Mouse (Mus musculus): ENCODE data around the gene Plagl1.

Gene Plagl1

DNA sequence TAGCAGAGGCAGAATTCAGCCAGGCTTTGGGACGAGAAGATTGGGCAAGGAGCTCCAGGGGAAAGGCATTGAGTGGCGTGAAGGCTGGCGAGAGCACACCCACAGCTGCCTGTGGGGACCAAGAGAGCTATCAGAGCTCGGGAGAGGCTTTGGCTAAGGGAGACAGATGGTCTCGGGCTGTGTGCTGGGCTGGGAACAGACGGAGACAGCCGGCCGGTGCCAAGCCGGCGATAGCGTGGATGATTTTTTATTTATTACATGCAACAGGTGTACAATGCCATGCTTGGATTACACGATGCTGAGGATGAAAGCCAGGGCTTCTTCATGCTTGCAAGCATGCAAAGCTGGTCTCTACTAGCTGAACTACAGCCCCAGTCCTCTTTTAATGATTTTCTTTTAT, 22.2 kb downstream of the Plagl1 start:
- DNase-seq (ENCODE audit: extremely low spot score, low read depth, low spot score), result no peak

DNA sequence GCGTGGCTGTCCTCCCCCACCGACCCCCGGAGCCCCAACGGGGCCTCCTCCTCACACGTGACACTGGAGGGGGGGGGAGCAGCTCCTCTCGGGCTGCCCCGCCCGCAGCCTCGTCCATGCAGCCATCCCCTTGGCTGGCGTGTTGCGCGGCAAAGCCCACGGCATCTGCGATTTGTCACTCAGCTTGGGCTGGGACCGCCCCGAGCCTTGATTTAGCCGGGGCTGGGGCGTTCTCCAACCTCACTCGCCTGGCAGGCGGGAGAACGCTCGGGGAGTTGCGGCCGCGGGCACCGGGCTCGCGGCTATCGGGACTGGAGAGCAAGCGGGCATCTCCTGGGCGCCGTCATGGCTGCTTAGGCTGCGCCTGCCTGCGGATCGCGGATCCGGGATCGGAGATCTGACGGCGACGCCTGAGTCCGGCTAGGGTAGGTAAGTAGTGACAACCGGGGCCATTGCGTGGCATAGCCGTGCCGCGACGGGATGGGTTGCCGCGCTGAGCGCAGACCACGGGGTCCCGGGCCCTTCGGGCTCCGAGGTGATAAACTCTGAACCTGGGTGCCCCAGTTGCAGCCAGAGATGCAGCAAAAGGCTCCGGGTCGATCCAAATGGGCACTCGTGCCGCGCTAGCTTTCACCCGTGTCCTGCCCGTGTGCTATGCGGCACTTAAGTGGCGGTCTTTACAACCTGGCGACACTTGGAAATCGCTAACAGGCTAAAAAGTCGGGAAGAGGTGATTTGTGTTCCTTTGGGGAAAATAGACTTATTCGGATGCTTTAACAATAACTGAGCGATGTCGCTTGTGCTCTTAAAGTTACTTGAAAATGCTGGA, 30.5 kb downstream of the Plagl1 start:
- no peak for DNase-seq (ENCODE audit: extremely low spot score, low read depth, low spot score)

DNA sequence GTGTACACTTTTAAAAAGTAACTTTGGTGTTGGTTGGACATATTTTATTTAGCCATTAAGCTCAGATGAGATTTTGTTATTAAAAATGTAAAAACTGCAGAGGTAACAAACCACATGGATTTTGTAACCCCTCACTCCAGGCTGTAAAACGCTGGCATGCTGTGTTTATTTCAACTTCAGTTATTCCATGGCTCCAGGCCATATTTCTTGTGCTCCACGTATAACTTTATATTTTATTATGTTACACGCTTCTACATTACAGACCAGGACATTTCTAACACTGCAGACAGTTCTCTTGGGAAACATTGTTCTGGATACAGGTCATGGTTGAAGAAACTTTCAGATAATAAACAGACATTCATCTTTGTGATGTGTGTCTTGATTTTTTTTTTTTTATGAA, 32.7 kb downstream of the Plagl1 start:
- DNase-seq (ENCODE audit: extremely low spot score, low read depth, low spot score), result no peak

DNA sequence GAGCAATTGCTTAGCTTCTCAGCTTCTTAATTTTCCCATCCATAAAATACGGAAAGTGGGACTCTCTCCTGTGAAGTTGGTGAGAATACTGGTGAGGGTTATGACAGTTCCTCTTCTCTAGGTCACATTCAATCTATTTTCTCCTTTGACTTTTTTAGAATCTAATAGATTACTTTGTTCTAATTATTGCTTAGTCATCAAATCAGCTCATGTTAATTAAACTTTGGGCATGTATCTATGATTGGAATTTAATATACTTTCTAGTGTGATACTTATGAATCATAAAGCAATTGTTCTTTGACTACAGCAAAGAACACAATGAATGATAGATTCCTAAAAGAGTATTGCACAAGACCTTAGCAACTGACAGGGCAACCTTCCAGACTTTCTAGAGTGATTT, 38.6 kb downstream of the Plagl1 start:
- DNase-seq (ENCODE audit: extremely low spot score, low read depth, low spot score), result no peak

DNA sequence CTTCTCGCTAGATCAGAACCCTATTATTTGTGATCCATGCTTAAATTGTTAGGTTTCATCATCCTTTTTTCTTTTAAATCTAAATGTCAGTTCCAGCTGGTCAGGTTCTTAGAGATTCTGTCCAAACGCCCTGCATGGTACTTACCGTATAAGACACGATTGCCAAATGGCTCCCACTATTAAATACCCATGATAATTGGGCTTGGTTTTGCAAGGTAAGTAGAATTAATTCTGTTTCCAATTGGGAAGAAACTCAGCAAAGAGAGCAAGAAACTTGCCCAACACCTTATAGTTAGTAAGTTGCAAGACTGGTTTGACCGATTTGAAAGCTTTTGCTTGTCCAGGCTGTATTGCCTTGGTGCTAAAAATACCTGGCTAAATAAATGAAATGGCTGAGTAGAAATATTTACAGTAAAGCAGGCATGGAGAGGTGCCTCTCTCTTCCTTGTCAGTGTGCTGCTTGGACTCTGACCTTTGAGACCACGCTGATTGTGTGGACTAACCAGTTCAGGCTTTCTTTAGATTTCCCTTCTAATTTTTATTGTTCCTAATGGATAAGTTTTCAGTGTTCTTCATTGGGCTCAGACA, 39.9 kb downstream of the Plagl1 start:
- DNase-seq (ENCODE audit: extremely low spot score, low read depth, low spot score), result no peak

DNA sequence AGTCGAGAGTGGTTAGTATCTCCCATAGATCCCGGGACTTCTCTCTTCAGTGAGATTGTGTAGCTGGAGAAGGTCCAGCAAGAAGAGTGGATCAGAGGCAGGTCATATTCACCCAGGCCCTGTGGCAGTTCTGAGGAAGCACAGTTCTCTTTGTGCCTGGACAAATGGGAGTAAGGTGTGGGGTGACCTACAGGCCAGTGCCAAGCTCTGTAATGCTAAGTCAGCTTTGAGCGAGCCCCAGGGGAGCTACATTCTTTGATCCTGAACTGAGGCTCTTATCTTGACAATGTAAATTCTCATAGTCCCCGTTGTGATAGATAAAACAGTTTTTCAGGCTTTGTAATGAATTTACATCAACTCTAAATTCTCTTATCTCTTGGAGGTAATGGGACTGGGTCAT, 42.1 kb downstream of the Plagl1 start:
- no peak for DNase-seq (ENCODE audit: extremely low spot score, low read depth, low spot score)

DNA sequence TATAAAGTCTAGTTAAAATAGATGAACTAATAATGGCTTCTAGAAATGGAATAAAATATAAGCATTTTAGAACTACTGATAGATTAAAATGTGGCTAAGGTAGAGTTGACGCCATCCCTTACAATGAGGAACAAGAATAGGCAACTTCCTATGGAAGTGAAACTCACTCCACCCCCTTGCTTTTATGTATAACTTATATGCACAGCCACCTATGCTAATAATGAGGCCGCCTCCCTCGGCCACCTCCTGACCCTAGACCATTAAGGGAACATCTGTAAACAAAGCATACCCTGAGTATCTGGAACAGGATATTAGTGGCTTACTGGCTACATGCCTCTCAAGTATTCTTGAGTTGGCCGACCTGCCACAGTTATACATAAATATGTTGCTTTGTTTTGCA, 43.5 kb downstream of the Plagl1 start:
- no peak for DNase-seq (ENCODE audit: extremely low spot score, low read depth, low spot score)

DNA sequence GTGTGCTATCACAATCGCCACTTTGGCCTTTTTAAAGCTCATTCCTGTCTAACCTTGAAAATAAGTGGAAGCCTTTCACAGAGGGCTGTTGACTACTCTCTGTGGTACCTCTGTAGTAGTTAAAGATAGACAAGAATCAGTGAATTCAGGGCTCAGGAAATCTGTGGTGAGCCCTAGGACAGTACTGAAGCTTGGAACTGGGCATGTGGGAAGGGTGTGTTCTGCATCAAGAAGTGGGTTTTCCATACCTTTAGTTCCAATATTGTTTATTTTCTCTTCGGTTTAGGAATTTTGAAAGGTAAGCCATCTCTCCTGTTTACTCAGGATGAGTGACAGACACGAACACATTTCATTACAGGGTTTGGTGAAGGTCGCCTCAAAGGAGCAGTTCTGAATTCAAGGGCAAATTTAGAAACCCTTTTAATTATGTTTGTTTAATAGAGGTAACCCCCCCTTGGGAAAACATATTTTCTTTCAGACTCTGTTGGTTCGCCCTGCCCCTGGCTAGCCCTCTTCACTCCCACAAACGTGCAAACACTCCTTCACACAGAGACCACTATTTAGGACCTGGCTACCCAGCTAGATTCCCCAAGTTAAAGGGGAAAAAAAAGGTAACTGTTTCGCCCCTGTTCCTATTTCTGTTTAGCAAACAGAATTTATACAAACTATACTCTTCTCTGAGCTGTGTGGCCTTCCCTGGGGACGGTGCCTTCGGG, 46.8 kb downstream of the Plagl1 start:
- no peak for DNase-seq (ENCODE audit: extremely low spot score, low read depth, low spot score)

DNA sequence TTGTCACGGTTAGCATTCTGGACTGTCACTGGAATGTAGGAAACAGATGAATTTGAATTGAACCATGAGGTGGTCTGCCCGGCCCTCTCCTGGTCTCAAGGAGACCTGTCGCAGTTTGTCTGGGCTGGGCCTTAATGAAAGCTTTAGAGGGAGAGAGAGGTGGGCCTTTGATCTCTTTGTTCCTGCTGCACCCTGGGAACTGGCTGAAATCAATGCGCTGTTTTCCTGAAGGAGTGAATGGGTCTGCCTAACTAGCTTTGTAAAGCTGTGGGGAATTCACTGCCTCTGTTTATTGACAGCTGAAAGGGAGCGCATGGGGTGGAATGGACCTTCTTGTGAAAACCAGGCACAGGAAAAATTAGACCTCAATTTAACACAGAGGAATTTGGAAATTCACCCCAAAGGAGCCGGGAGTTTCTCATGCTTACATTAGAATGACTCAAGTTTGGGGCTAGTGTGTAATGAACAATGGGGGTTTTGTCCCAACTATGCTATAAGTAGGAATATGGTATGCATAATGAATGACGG, 47.8 kb downstream of the Plagl1 start:
- DNase-seq (ENCODE audit: extremely low spot score, low read depth, low spot score), result no peak

DNA sequence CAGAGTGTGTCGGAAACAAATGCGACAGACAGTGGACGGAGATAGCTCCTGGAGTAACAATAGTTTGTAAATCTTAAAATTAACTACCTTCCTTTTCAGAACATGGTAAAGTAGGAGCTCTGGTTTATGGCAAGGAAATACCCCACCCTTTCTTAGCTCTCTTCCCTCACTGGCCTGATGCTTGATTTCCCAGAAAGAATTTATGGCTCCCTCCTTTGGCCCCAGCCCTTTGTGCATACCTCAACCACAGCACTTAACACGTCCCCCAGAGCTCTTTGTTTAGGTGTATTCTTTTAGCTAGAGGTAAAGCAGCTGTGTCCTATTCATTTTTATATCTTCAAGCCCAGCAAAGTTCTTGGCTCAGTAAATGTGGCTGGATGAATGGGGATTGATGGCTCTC, 48.5 kb downstream of the Plagl1 start:
- no peak for DNase-seq (ENCODE audit: extremely low spot score, low read depth, low spot score)

DNA sequence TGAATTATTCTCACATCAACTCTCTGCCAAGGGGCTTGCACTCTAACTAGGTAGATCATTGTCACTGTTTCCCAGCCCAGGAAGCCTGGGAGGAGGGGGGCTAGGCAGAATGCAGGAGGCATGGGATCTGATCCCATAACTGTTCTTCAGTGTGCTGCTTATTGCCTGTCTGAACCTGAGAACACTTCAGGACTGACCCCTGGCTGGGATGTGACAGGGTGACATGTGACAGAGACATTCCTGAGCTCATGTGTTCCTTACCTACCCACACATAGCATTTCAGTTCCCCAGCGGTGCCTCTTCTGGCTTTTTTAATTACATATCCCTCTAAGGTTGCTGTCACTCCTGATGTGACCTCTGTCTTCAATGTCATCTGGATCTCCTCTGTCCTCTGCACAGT, 49.5 kb downstream of the Plagl1 start:
- DNase-seq (ENCODE audit: extremely low spot score, low read depth, low spot score), result no peak

DNA sequence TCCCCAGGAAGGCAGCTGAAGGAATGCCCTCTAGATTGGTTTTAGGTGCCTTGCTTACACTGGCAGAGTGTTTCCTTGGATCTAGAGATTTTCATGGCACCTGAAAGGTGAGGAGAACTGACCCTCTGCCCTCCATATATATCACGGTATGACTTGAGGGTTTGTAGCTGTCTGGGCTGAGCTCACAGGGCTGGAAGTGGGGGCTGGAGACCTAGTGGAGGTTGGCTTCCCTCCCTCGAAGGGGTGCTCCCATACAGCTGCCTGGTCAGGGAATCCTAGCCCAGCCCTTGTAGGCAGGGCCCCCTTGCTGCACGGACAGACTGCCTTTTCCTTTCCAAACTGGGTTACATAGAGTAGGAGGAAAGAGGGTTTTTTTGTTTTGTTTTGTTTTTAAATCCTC, 52.5 kb downstream of the Plagl1 start:
- DNase-seq (ENCODE audit: extremely low spot score, low read depth, low spot score), result no peak

DNA sequence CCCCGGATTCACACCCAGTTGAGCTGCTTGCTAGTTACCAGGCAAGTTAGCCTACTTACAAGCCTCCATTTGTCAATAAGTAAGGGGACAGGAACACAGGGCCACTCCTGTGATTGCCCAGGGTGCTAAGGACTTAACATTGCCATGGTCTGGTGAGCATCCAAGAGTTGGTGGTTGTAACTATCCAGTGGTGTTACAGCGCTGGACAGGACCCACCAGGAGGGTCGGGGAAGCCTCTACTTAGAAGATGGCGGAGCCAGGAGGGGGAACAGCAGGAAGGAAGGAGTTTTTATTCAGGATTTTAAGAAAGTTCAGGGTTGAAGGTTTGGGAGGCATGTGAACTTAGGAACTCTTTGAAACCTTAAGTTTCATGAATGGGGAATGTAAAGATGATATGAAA, 53.3 kb downstream of the Plagl1 start:
- DNase-seq (ENCODE audit: extremely low spot score, low read depth, low spot score), result no peak

DNA sequence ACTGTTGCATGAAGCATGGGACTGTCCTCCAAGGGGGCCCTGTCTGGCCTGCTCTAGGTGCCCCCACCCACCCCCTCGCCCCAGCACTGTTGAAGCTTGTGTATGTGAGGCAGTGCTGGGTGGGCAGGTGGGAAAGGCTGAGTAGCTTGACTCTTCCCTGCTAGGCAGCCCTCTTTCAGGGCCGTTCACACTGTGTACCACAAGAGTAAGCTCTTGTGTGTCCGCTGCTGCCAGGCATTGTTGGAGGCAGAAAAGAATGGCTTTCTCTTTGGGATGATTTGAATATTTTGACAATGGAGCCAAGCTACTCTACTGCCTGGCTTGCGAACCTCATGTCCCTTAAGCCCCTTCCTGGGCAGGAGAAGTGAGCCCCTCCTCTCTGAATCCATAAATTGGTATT, 54.7 kb downstream of the Plagl1 start:
- DNase-seq (ENCODE audit: extremely low spot score, low read depth, low spot score), result no peak

DNA sequence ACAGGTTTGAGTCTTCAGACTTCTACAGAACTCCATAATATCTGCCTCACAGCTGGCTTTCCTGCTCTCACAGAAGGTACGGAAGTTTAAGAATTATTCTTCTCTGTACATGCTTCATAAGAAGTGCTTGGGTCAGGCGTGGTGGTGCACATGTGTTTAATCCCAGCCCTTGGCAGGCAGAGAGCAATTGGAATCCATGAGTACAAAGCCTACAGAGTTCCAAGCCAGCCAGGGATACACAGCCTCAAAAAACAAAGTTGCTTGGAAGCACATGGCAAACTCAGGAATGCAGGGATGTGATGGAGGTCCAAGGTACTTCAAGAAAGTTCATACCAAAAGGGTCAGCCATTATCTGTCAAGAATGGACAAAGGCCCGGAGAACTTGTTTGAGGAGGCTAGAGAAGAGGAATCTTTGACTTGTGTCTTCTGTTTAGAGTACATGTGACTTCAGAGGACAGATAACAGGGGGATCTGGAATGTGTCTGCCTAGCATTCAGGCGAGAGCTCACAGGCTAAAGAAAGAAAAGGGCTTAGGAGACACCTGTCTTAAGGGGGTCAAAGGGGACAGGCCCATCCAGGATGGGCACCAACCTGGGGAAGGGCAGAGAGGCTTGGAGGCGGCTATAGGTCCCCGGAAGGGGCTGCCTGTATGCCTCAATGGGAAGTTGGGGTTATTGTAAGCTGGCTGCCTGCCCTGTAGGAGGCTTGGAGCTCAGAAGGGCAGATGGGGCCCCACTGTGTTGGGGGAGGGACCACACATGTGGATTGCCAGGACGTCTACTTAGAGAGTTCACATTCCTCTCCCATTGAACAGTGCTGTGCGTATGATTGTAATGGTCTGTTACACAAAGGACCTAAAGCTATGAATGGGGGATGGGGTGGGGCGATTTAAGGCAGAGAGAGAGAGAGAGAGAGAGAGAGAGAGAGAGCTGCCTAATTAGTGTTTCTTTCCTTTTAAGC, 56.7 kb downstream of the Plagl1 start:
- DNase-seq (ENCODE audit: extremely low spot score, low read depth, low spot score), result no peak

DNA sequence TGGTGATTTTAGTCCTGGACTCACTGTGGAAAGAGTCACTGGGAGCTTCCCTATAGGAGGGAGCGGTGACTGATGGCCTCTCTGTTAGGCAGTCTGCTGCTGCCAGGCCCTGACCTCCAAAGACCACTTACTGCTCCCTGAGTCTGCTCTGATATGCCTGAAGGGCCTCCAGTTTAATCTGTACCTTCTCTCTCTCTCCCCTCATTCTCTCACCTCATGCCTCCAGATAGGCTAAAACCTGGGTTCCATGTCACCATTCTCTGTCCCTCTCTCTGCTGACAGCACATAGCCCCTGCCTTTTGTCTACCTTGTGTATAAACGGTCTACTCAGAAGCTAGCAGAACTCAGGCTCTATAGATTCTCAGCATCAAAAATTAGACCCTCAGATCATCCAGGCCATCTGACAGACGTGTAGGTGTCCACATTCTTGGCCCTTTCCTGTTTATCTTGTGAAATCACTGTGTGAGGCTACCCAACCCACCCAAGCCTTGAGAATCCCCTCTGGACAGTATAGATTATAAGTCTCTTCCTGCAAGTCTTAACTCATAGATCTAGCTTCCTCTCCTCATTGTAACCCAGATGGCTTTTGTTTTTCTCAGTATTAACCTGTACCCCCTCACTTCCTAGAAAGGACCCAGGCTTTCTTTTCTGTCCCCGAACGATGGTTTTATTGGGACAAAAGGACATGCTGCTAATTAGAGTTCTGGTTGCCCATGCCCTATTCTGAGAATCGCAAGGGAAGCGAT, 57.9 kb downstream of the Plagl1 start:
- DNase-seq (ENCODE audit: extremely low spot score, low read depth, low spot score), result no peak

DNA sequence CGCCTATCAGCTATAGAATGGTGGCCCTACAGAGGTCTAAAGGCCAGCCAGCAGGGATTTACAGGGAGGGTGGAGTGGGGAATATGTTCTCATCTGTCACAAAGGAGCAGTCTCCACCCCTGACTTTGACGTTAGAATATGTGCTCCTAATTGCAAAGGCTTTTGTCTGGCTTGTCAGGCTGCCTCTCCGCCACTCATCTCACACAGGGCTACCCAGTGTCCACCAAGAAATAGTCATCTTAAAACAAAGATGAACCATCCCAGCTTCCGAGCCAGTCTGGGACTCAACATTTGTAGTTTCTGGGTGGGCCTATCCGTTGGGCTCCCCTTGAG, 58.4 kb downstream of the Plagl1 start:
- DNase-seq (ENCODE audit: extremely low spot score, low read depth, low spot score), result no peak

DNA sequence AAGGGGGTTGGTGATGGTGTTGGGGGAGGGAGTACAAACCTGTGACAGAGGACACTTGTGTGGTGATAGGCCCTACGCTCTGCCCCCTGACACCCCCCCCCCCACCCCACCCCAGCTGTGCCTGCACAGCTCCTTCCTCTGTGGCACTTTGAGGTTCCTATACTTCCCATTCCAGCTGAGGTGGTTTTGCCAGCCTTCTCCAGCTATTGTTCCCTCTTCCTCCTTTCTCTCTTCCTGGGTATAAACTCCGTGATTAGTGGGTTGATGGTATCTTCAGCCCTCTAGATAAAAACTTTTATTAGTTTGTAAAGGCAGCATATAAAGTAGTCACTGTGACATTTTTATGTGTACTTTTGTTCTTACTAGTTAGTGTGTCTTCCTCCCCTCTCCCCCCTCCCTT, 59.0 kb downstream of the Plagl1 start:
- DNase-seq (ENCODE audit: extremely low spot score, low read depth, low spot score), result no peak

DNA sequence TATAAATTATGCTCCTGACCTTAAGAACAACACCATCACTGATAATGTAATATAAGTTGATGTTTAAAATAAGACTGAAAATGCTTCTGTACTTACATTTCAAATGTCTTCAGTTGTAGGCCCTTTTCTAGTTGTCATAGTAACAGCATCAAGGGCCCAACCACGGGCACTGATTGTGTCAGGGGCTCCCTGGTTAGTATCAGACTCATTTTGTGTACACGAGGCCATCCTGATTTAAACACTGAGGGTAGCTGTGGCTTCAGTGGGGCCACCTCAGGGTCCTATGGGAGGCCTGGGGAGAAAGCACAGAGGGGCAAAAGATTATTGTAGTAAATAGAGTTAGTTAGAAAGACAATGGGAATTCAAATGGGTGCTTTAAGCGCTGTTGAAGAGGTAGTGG, 65.5 kb downstream of the Plagl1 start:
- no peak for DNase-seq (ENCODE audit: extremely low spot score, low read depth, low spot score)

DNA sequence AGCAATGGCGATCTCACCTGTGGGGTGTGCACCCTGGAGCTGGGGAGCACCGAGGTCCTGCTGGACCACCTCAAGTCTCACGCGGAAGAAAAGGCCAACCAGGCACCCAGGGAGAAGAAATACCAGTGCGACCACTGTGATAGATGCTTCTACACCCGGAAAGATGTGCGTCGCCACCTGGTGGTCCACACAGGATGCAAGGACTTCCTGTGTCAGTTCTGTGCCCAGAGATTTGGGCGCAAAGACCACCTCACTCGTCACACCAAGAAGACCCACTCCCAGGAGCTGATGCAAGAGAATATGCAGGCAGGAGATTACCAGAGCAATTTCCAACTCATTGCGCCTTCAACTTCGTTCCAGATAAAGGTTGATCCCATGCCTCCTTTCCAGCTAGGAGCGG, 67.0 kb downstream of the Plagl1 start:
- DNase-seq (ENCODE audit: extremely low spot score, low read depth, low spot score), result no peak
